Mouse (Mus musculus) NIH3T3 (cell line): Measurements from ENCODE around the gene Kif1a.
"Not testable (repeated sequence)": the region's sequence is repeated elsewhere in the genome, so short reads cannot be mapped to it uniquely, and the experiment has no call there.

Experiments used
- DNase-seq: peaks from one replicate; pipeline ENCODE4 v3.0.0-alpha.2; 2012; ENCODE audit warnings: low read depth

Kif1a gene

GRCm38 (mm10) chr1:92970791-92971190 is 131.0 kb downstream of the Kif1a start:
- DNase-seq: not testable (repeated sequence)
